Mouse (Mus musculus) stomach, embryonic 16.5 days (tissue): Measurements from ENCODE around the gene Mark3. TPM values are rescaled to one million over a fixed set of nuclear protein-coding genes. Genes with fewer than 3 reads are reported as not detected.

Experiments used
- ATAC-seq: fragments of 200-750 bp; cut with Nextera tagmentation; 2 replicates; pipeline ENCODE4 v1.8.0; 2017; ENCODE audit warnings: moderate number of reproducible peaks, moderate TSS enrichment; ENCODE audit not compliant: insufficient read depth, low FRiP score
- H3K27ac ChIP-seq: fragments of 300-500 bp; sonication (generic); 2 replicates; pipeline ENCODE4 v1.5.1; 2014; ENCODE audit warnings: low read length
- H3K27me3 ChIP-seq: fragments of 300-500 bp; sonication (generic); 2 replicates; pipeline ENCODE4 v1.6.1; 2014; ENCODE audit warnings: low read length, control low read depth, mixed read lengths; ENCODE audit not compliant: control insufficient read depth, insufficient read depth
- H3K36me3 ChIP-seq: fragments of 300-500 bp; sonication (generic); 2 replicates; pipeline ENCODE4 v1.6.1; 2014; ENCODE audit warnings: low read length; ENCODE audit not compliant: control insufficient read depth, insufficient read depth
- H3K4me1 ChIP-seq: fragments of 300-500 bp; sonication (generic); 2 replicates; pipeline ENCODE4 v1.6.1; 2014; ENCODE audit warnings: low read length, control low read depth, mixed read lengths; ENCODE audit not compliant: control insufficient read depth, insufficient read depth
- H3K4me2 ChIP-seq: fragments of 300-500 bp; sonication (generic); 2 replicates; pipeline ENCODE4 v1.6.1; 2014; ENCODE audit warnings: low read depth, low read length, mixed read lengths
- H3K4me3 ChIP-seq: fragments of 300-500 bp; sonication (generic); replicated peaks from 2 replicates; pipeline ENCODE4 v1.5.1; 2014; ENCODE audit warnings: mild to moderate bottlenecking, low read length
- H3K9ac ChIP-seq: fragments of 300-500 bp; sonication (generic); 2 replicates; pipeline ENCODE4 v1.6.1; 2014; ENCODE audit warnings: low read length
- H3K9me3 ChIP-seq: fragments of 300-500 bp; sonication (generic); replicated peaks from 2 replicates; pipeline ENCODE4 v1.6.1; 2016; ENCODE audit warnings: low read length, control low read depth; ENCODE audit not compliant: control insufficient read depth
- WGBS: fragments of 180-500 bp; shearing (Covaris S2); extraction: QIAGEN DNeasy Blood & Tissue Kit; methylation state at CpG from one replicate; pipeline ENCODE4 v1.1.7; 2014; 5-methylcytosine and 5-hydroxymethylcytosine counted together
- polyA plus RNA-seq: library from polyadenylated mRNA; unstranded; fragments of >200 nt; fragmentation: Nextera tagmentation; extraction: Ambion mirVana; gene quantifications from 2 replicates; pipeline ENCODE4 v1.2.1, GENCODE M21; 2015

The Mark3 gene
- polyA plus RNA-seq, 1 experiment from 2014 or later: 20.1 TPM

DNA sequence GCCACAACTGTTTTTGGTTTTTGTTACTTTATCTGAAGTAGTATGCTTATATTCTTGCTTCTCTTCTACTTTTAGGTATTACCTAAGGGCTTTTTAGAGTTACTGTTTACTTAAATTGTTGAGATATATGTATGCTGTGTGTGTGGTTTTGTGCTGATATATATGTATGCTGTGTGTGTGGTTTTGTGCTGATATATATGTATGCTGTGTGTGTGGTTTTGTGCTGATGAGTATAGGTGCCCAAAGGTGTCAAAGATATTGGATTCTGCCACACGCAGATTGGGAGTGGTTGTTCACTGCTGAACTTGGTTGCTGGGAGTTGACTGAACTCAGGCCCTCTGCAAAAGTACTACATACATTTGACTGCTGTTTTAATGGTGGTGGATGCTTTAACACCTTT, 24.6 kb downstream of the Mark3 start:
- H3K9ac ChIP-seq: no peak overlapping the region
- H3K27ac ChIP-seq: no peak overlapping the region
- H3K27me3 ChIP-seq: no peaks in the 10 kb centered on the region
- no peak overlapping the region for H3K4me3 ChIP-seq
- H3K4me2 ChIP-seq: no peak overlapping the region
- H3K9me3 ChIP-seq: no peaks in the 10 kb centered on the region
- no peaks in the 10 kb centered on the region for H3K4me1 ChIP-seq
- peaks cover 11% of the 10 kb centered on the region; the same call in 1 of the 2 replicates for H3K36me3 ChIP-seq
- no peak for ATAC-seq
- 92% methylated on average over 1 of the region's 1 CpGs for WGBS

DNA sequence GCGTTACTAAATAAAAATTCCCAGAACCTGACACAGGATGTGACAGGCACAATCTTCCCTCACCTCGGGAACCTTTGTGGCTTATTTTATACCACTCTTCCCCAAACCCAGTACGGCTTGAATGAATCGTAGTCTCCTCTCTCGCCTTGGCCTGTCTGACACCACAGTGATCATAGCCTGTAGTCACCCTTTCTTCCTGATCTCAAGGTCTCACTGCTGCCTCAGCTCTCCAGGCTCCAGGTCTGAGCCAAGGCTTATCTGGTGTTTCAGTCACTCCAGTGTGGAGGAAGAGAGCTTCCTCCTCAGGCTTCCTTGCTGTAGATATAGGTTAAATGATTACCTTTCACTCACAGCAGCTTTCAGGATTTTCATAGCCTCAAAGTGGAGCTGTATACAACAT, 25.3 kb downstream of the Mark3 start:
- Histone ChIP-seq H3K4me2 (no peak overlapping the region), H3K27me3 (no peaks in the 10 kb centered on the region), H3K4me3 (no peak overlapping the region), H3K9ac (no peak overlapping the region), H3K27ac (no peak overlapping the region), H3K36me3 (peaks cover 11% of the 10 kb centered on the region; the same call in 1 of the 2 replicates), H3K4me1 (no peaks in the 10 kb centered on the region), H3K9me3 (no peaks in the 10 kb centered on the region)
- WGBS: 87% methylated on average over 5 of the region's 5 CpGs
- no peak for ATAC-seq

DNA sequence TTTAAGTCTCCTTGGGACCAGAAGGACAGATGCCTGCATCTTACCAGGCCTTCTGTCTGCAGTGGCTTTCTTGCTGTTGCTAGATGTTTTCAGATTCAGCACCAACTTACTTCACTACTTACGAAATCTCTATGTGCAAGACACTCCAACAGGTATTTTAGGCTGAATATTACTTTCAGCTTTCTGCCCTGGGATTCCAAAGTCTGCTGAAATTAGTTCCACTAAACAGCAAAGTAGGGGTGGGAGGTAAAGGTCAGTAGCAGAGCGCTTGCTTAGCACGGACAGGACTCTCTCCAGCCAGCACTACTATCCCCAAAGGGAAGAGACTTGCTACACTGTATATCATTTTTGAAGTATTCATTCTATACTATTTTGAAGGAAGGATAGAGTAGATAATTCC, 29.5 kb downstream of the Mark3 start:
- Histone ChIP-seq H3K27ac (no peak overlapping the region), H3K4me3 (no peak overlapping the region), H3K4me1 (no peaks in the 10 kb centered on the region), H3K9me3 (no peaks in the 10 kb centered on the region), H3K9ac (no peak overlapping the region), H3K4me2 (no peak overlapping the region), H3K27me3 (no peaks in the 10 kb centered on the region), H3K36me3 (peaks cover 8% of the 10 kb centered on the region; the same call in 1 of the 2 replicates)
- 89% methylated on average over 3 of the region's 3 CpGs for WGBS
- ATAC-seq: no peak

DNA sequence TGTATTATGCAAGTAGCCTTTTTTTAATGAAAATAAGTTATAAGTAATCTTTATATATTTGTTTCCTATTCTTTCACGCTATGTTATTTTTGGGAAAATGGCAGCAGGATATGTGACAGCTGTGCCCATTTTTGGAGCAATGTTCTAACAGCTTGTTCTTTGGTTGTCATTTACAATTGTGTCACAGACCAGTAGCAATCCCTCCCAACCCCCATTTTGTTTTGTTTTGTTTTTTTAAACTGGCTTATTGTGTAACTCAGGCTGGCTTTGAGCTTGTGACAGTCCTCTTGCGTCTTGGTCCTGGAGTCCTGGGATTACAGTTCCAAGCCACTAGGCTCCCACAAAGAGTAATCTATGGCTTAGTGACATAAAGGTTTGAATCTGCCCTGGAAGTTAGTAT, 31.3 kb downstream of the Mark3 start:
- H3K9ac ChIP-seq: no peak overlapping the region
- peaks cover 10% of the 10 kb centered on the region; the same call in 1 of the 2 replicates for H3K36me3 ChIP-seq
- no peaks in the 10 kb centered on the region for H3K27me3 ChIP-seq
- no peaks in the 10 kb centered on the region for H3K4me1 ChIP-seq
- 94% methylated on average over 2 of the region's 2 CpGs for WGBS
- H3K4me2 ChIP-seq: no peak overlapping the region
- no peak overlapping the region for H3K27ac ChIP-seq
- no peaks in the 10 kb centered on the region for H3K9me3 ChIP-seq
- no peak overlapping the region for H3K4me3 ChIP-seq
- ATAC-seq: no peak

DNA sequence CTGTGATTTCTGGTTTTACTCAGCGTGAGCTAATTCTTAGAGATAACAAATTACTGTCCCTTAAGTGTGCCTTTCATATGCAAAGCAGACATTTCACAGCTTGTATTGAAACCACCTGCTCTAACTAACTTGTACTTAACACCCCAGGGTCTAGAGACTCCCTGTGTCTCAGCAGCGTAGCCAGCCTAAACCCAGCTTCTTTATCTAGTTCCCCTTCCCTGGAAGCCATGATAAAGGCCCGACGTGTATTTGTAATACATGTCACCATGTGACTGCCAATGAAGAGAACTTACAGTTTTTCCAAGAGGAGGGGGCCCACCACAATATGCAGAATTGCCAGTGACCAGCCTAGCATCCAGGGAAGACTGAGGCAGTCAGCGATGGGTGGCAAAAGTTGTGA, 33.7 kb downstream of the Mark3 start:
- no peak for ATAC-seq
- Histone ChIP-seq H3K27me3 (no peaks in the 10 kb centered on the region), H3K27ac (no peak overlapping the region), H3K4me2 (no peak overlapping the region), H3K4me3 (no peak overlapping the region), H3K9ac (no peak overlapping the region), H3K9me3 (no peaks in the 10 kb centered on the region), H3K4me1 (no peaks in the 10 kb centered on the region), H3K36me3 (peaks cover 15% of the 10 kb centered on the region; the same call in 1 of the 2 replicates)
- 51% methylated on average over 5 of the region's 5 CpGs for WGBS

DNA sequence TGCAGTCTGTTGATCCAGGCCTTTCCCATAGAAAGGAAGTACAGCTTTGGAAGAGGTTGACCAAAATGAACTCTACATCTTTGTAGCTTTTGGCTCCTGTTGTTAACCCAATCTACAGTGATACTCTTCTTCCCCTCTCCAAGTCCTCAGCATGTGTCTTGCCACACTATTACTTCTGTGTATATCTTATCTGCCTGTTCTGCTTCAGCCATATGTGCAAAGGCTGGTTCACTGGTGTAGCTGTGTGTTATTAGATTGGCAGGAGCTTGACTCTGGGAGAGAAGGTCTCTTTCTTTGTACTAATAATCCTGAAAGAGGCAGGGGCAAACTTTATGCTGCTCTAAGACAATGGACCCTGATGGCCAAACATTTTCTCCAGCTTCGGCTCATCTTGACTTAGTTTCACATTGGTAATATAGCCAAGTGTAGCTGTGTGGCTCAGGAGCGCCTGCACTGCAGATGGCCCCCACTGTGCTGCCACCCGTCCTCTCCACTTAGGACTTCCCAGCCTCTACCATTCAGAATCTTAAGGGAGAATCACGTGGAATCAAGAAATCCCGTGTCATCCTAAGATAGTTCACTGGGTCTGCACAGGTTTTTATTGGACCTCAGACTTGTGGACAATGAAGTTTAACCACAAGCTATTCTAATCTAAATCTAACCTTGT, 40.3 kb downstream of the Mark3 start:
- Histone ChIP-seq H3K4me2 (no peak overlapping the region), H3K9me3 (no peaks in the 10 kb centered on the region), H3K27me3 (no peaks in the 10 kb centered on the region), H3K4me3 (no peak overlapping the region), H3K27ac (no peak overlapping the region), H3K4me1 (no peaks in the 10 kb centered on the region), H3K9ac (no peak overlapping the region), H3K36me3 (peaks cover 9% of the 10 kb centered on the region; the same call in 1 of the 2 replicates)
- WGBS: 91% methylated on average over 5 of the region's 5 CpGs
- no peak for ATAC-seq

DNA sequence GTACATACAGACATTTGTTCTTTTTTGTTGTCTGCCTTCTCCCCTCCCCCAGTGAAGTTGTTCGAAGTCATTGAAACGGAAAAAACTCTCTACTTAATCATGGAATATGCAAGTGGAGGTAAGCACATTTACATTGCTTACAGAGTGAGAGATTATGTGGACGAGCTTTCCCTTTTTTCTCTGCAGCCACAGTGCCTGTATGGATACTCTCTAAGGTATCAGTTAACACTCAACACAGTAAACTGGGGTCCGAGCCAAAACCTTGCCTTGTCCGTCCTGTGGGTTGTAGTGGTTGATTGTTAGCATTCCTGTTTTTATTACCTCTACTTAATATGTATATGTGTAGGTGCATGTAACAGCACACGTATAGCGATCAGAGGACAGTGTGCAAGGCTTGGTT, 43.9 kb downstream of the Mark3 start:
- Histone ChIP-seq H3K27me3 (no peaks in the 10 kb centered on the region), H3K36me3 (peaks cover 10% of the 10 kb centered on the region), H3K4me3 (no peak overlapping the region), H3K4me2 (no peak overlapping the region), H3K9me3 (no peaks in the 10 kb centered on the region), H3K27ac (no peak overlapping the region), H3K4me1 (no peaks in the 10 kb centered on the region), H3K9ac (no peak overlapping the region)
- ATAC-seq: no peak
- 88% methylated on average over 7 of the region's 7 CpGs for WGBS

DNA sequence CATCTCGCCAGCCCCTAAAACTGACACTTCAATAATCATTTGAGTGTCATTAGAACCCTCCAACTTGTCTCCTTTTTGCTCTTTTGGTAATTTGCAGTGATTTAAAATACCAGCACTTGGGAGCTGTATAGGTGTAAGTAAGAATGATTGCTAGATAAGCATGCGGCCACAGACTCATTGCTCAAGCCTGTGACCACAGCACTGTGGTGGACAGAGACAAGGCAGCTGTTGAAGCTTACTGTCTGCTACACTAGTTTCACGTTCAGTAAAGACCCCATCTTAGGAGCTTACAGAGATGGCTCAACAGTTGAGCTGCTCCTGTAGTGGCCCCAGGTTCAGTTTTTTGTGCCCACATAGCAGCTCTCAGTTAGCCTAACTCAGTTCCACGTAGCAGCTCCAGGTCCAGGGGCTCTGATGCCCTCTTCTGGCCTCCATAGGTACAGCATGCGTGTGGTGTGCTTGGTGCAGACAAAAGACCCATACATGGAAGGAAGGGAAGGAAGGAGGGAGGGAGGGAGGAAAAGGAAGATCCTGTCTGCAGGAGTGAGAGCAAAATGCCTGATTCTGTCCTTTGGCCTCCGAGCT, 73.8 kb downstream of the Mark3 start:
- 49% methylated on average over 6 of the region's 6 CpGs for WGBS
- Histone ChIP-seq H3K4me1 (no peaks in the 10 kb centered on the region), H3K27ac (no peak overlapping the region), H3K4me3 (no peak overlapping the region), H3K9ac (no peak overlapping the region), H3K36me3 (peaks cover 6% of the 10 kb centered on the region; the same call in 1 of the 2 replicates), H3K9me3 (no peaks in the 10 kb centered on the region), H3K4me2 (no peak overlapping the region), H3K27me3 (no peaks in the 10 kb centered on the region)
- 0 out of 2 replicates have a peak, but pooled peaks have one; percentile 33 for ATAC-seq

DNA sequence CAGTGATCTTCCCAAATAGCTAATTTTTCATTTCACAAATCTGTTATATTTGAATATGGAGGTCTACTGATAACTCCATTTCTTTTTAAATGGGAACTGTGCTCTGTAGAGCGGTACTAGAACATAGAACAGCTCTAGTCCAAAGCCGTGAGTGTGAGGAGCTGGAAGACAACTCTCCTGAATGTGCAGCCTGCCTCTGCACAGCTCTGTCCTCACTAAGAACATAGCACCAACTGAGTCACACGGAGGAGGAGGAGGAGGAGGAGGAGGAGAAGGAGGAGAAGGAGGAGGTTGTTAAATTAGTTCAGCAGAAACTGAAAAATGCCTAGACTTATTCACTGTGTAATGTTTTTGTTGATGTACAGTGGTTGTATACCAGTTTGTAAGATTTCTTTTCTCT, 78.6 kb downstream of the Mark3 start:
- Histone ChIP-seq H3K27ac (no peak overlapping the region), H3K4me2 (no peak overlapping the region), H3K4me1 (no peaks in the 10 kb centered on the region), H3K36me3 (peaks cover 9% of the 10 kb centered on the region), H3K27me3 (no peaks in the 10 kb centered on the region), H3K4me3 (no peak overlapping the region), H3K9me3 (no peaks in the 10 kb centered on the region), H3K9ac (no peak overlapping the region)
- WGBS: 87% methylated on average over 3 of the region's 3 CpGs
- no peak for ATAC-seq
